Mouse (Mus musculus) v-Abl transformed pro-B cells (cell line): ENCODE measurements around the gene Ago4.

Source experiments
- in situ Hi-C, 2 experiments: fragments of 400-800 bp; cut with MboI; formaldehyde crosslinking; loops; one replicate each; pipeline ENCODE4 v1.15.1; 2025; ENCODE audit not compliant: unreplicated experiment in 2 of 2

Gene Ago4

GRCm38 (mm10) chr4:126481461-126481860 is 51.8 kb downstream of the Ago4 start:
- in situ Hi-C loops: no loop called here

- in situ Hi-C loops: no loop called here
Measured at GRCm38 (mm10) chr4:126480288-126480687, 53.0 kb downstream of the Ago4 start.

- in situ Hi-C loops: no loop called here
Measured at GRCm38 (mm10) chr4:126473031-126473430, 60.2 kb downstream of the Ago4 start.

- in situ Hi-C loops: loop anchor here in 1 of 2 experiments (5.0 kb wide), 1 partner anchor 68 kb away; no protein-coding TSS in a partner anchor
Measured at GRCm38 (mm10) chr4:126469334-126469733, 63.9 kb downstream of the Ago4 start.

GRCm38 (mm10) chr4:126468925-126469324 is 64.3 kb downstream of the Ago4 start:
- in situ Hi-C loops: loop anchor here in 1 of 2 experiments (5.0 kb wide), 1 partner anchor 68 kb away; no protein-coding TSS in a partner anchor

GRCm38 (mm10) chr4:126468285-126468901 is 64.9 kb downstream of the Ago4 start, which contains the start of gene Ago1:
Ago1 (minus strand) TSS chr4:126468583.
- in situ Hi-C loops: loop anchor here in 1 of 2 experiments (5.0 kb wide), 1 partner anchor 69 kb away; no protein-coding TSS in a partner anchor

- in situ Hi-C loops: loop anchor here in 1 of 2 experiments (5.0 kb wide), 1 partner anchor 69 kb away; no protein-coding TSS in a partner anchor
Measured at GRCm38 (mm10) chr4:126467721-126468284, 65.5 kb downstream of the Ago4 start.

- in situ Hi-C loops: loop anchor here in 1 of 2 experiments (5.0 kb wide), 1 partner anchor 71 kb away; no protein-coding TSS in a partner anchor
Measured at GRCm38 (mm10) chr4:126466251-126466750, 67.0 kb downstream of the Ago4 start.

GRCm38 (mm10) chr4:126465843-126466242 is 67.4 kb downstream of the Ago4 start:
- in situ Hi-C loops: loop anchor here in 1 of 2 experiments (5.0 kb wide), 1 partner anchor 71 kb away; no protein-coding TSS in a partner anchor

GRCm38 (mm10) chr4:126464892-126465235 is 68.4 kb downstream of the Ago4 start:
- in situ Hi-C loops: loop anchor here in 1 of 2 experiments (5.0 kb wide), 1 partner anchor 72 kb away; no protein-coding TSS in a partner anchor

GRCm38 (mm10) chr4:126464189-126464891 is 68.9 kb downstream of the Ago4 start:
- in situ Hi-C loops: no loop called here

- in situ Hi-C loops: no loop called here
Measured at GRCm38 (mm10) chr4:126455441-126455840, 77.8 kb downstream of the Ago4 start.

- in situ Hi-C loops: no loop called here
Measured at GRCm38 (mm10) chr4:126454547-126455254, 78.6 kb downstream of the Ago4 start.

- in situ Hi-C loops: no loop called here
Measured at GRCm38 (mm10) chr4:126450268-126450667, 83.0 kb downstream of the Ago4 start.

- in situ Hi-C loops: no loop called here
Measured at GRCm38 (mm10) chr4:126447126-126447525, 86.1 kb downstream of the Ago4 start.

GRCm38 (mm10) chr4:126444528-126444927 is 88.7 kb downstream of the Ago4 start:
- in situ Hi-C loops: no loop called here
